ENCODE assay signal across 8 mouse cellular contexts in the genomic region with DNA sequence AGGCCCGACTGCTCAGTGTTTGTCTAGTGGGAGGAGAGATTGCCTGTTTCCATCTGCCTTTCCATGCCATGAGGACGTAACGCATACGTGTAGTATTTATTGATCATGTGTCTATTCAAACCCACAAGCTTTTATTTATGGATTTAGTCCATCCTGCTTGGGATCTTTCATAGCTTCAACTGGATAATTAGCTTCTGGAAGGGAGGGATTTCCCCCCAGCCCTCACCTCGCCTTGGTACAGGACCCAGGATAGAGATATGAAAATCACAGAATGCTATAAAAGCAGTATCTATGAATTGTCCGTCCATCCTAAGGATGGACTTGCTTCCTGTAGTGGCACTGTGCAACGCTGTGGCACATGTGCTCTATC. TPM values are rescaled to one million over a fixed set of nuclear protein-coding genes. Genes with fewer than 3 reads are reported as not detected.
DNase-seq lines count a peak whose midpoint lies in the region; ATAC-seq lines count a peak whose summit lies in the region.

No protein-coding gene starts in this region.

- peak overlapping the region; percentile 95 for H3K27ac ChIP-seq in kidney, embryonic 14.5 days (ENCODE audit: low read depth, low read length)
- no peak overlapping the region for H3K27ac ChIP-seq in brown adipose tissue, adult 24 weeks (replicated peaks; ENCODE audit: low read depth, low read length)
- H3K27ac ChIP-seq in hindbrain, embryonic 13.5 days: peak overlapping the region; percentile 98
- peak overlapping the region; percentile 98 for H3K27ac ChIP-seq in midbrain, embryonic 13.5 days

- no peaks in the 10 kb centered on the region for H3K27me3 ChIP-seq in kidney, embryonic 14.5 days (ENCODE audit: control insufficient read depth, insufficient read depth, low read length)
- no peaks in the 10 kb centered on the region for H3K27me3 ChIP-seq in hindbrain, embryonic 13.5 days
- H3K27me3 ChIP-seq in midbrain, embryonic 13.5 days: no peaks in the 10 kb centered on the region

- peak overlapping the region; percentile 94 for H3K4me3 ChIP-seq in kidney, embryonic 14.5 days (ENCODE audit: low read length)
- peak overlapping the region; percentile 73 for H3K4me3 ChIP-seq in brown adipose tissue, adult 24 weeks (ENCODE audit: insufficient read depth, low read depth, low read length)
- peak overlapping the region; percentile 85 for H3K4me3 ChIP-seq in hindbrain, embryonic 13.5 days
- peak overlapping the region; percentile 98 for H3K4me3 ChIP-seq in midbrain, embryonic 13.5 days (replicated peaks)

- no peaks in the 10 kb centered on the region; the same call in 1 of the 2 replicates for H3K36me3 ChIP-seq in kidney, embryonic 14.5 days (ENCODE audit: control insufficient read depth, insufficient read depth, low read length)
- H3K36me3 ChIP-seq in hindbrain, embryonic 13.5 days: no peaks in the 10 kb centered on the region; the same call in 1 of the 2 replicates
- peaks cover 7% of the 10 kb centered on the region; the same call in 1 of the 2 replicates for H3K36me3 ChIP-seq in midbrain, embryonic 13.5 days

- peak overlapping the region; percentile 96; the same call in 1 of the 2 replicates for H3K9ac ChIP-seq in kidney, embryonic 14.5 days (ENCODE audit: low read depth, low read length)
- peak overlapping the region; percentile 99 for H3K9ac ChIP-seq in hindbrain, embryonic 13.5 days
- H3K9ac ChIP-seq in midbrain, embryonic 13.5 days (replicated peaks): peak overlapping the region; percentile 98

- ATAC-seq in kidney, embryonic 14.5 days (ENCODE audit: low FRiP score, low TSS enrichment): no peak
- ATAC-seq in hindbrain, embryonic 13.5 days (ENCODE audit: low FRiP score): no peak
- ATAC-seq in midbrain, embryonic 13.5 days: no peak

- peak overlapping the region; percentile 49 for H3K4me2 ChIP-seq in kidney, embryonic 14.5 days (replicated peaks; ENCODE audit: low read depth, low read length)
- H3K4me2 ChIP-seq in hindbrain, embryonic 13.5 days: peak overlapping the region; percentile 71
- H3K4me2 ChIP-seq in midbrain, embryonic 13.5 days (replicated peaks): peak overlapping the region; percentile 68

- no peaks in the 10 kb centered on the region for H3K9me3 ChIP-seq in kidney, embryonic 14.5 days (ENCODE audit: control insufficient read depth, low read length)
- H3K9me3 ChIP-seq in hindbrain, embryonic 13.5 days: no peaks in the 10 kb centered on the region
- no peaks in the 10 kb centered on the region for H3K9me3 ChIP-seq in midbrain, embryonic 13.5 days

- DNase-seq in kidney, postnatal 25 days: no peak
- DNase-seq in adipocyte (ENCODE audit: low spot score): no peak
- DNase-seq in gastrocnemius, adult 8-10 months (ENCODE audit: low spot score in 2 of 2): no peak
- no peak for DNase-seq in testis, postnatal 10 days (ENCODE audit: low spot score)

- 36% methylated on average over 7 of the region's 7 CpGs for WGBS in kidney, embryonic 14.5 days
- WGBS in hindbrain, embryonic 13.5 days: 30% methylated on average over 7 of the region's 7 CpGs
- WGBS in midbrain, embryonic 13.5 days: 26% methylated on average over 7 of the region's 7 CpGs

- H3K4me1 ChIP-seq in kidney, embryonic 14.5 days (ENCODE audit: control insufficient read depth, insufficient read depth, low read length): peaks cover 17% of the 10 kb centered on the region; the same call in 1 of the 2 replicates
- peaks cover 4% of the 10 kb centered on the region; the same call in 1 of the 2 replicates for H3K4me1 ChIP-seq in brown adipose tissue, adult 24 weeks (ENCODE audit: control insufficient read depth, insufficient read depth, insufficient read length, low read length)
- peaks cover 39% of the 10 kb centered on the region for H3K4me1 ChIP-seq in hindbrain, embryonic 13.5 days (replicated peaks)
- peaks cover 37% of the 10 kb centered on the region for H3K4me1 ChIP-seq in midbrain, embryonic 13.5 days (replicated peaks)

RNA-seq across cellular contexts. Expression of gene Sos1, which starts 0.6 kb away (rescaled TPM):
- polyA plus RNA-seq in kidney, embryonic 14.5 days (2014; fragmentation: Nextera tagmentation; extraction: Ambion mirVana): 8.6 and 9.2 TPM in 2 replicates
- polyA plus RNA-seq in brown adipose tissue, adult 24 weeks (2012; ENCODE audit: insufficient read depth, insufficient read length, missing spikeins): 8.2 and 9.8 TPM in 2 replicates
- polyA plus RNA-seq in hindbrain, embryonic 13.5 days (2015; fragmentation: Nextera tagmentation; extraction: Ambion mirVana): 7.5 and 7.7 TPM in 2 replicates
- polyA plus RNA-seq in midbrain, embryonic 13.5 days (2015; fragmentation: Nextera tagmentation; extraction: Ambion mirVana): 7.2 and 7.3 TPM in 2 replicates
- total RNA-seq in gastrocnemius, adult 8-10 months (2022): 10 to 100 TPM; 13.2 to 16.6 (median 16.0) TPM
